Mouse (Mus musculus) liver, embryonic 15.5 days (tissue): Measurements from ENCODE around the gene Cobl. TPM values are rescaled to one million over a fixed set of nuclear protein-coding genes. Genes with fewer than 3 reads are reported as not detected.

Experiments
- ATAC-seq: fragments of 200-750 bp; cut with Nextera tagmentation; 2 replicates; pipeline ENCODE4 v1.8.0; 2017; ENCODE audit warnings: moderate number of reproducible peaks, mild to moderate bottlenecking, moderate library complexity; ENCODE audit not compliant: insufficient read depth
- H3K27ac ChIP-seq: fragments of 300-500 bp; sonication (generic); replicated peaks from 2 replicates; pipeline ENCODE4 v1.5.1; 2015; ENCODE audit warnings: mild to moderate bottlenecking, inconsistent platforms
- H3K27me3 ChIP-seq: fragments of 300-500 bp; sonication (generic); 2 replicates; pipeline ENCODE4 v1.6.1; 2015; ENCODE audit warnings: mild to moderate bottlenecking, inconsistent platforms
- H3K36me3 ChIP-seq: fragments of 300-500 bp; sonication (generic); replicated peaks from 2 replicates; pipeline ENCODE4 v1.6.1; 2015; ENCODE audit warnings: moderate library complexity, mild to moderate bottlenecking, inconsistent platforms
- H3K4me1 ChIP-seq: fragments of 300-500 bp; sonication (generic); replicated peaks from 2 replicates; pipeline ENCODE4 v1.6.1; 2015; ENCODE audit warnings: inconsistent platforms
- H3K4me2 ChIP-seq: fragments of 300-500 bp; sonication (generic); 2 replicates; pipeline ENCODE4 v1.6.1; 2015; ENCODE audit warnings: moderate library complexity, mild to moderate bottlenecking, inconsistent platforms
- H3K4me3 ChIP-seq: fragments of 300-500 bp; sonication (generic); replicated peaks from 2 replicates; pipeline ENCODE4 v1.5.1; 2015; ENCODE audit warnings: mild to moderate bottlenecking, inconsistent platforms
- H3K9ac ChIP-seq: fragments of 300-500 bp; sonication (generic); 2 replicates; pipeline ENCODE4 v1.6.1; 2015; ENCODE audit warnings: moderate library complexity, mild to moderate bottlenecking, inconsistent platforms
- H3K9me3 ChIP-seq: fragments of 300-500 bp; sonication (generic); replicated peaks from 2 replicates; pipeline ENCODE4 v1.6.1; 2016; ENCODE audit warnings: inconsistent platforms
- WGBS: fragments of 180-500 bp; shearing (Covaris S2); methylation state at CpG from one replicate; pipeline ENCODE4 v1.1.7; 2015; ENCODE audit warnings: mixed read lengths; ENCODE audit not compliant: insufficient replicate concordance; 5-methylcytosine and 5-hydroxymethylcytosine counted together
- polyA plus RNA-seq: library from polyadenylated mRNA; unstranded; fragments of >200 nt; fragmentation: Nextera tagmentation; extraction: Ambion mirVana; gene quantifications from 2 replicates; pipeline ENCODE4 v1.2.1, GENCODE M21; 2015

The Cobl gene
- polyA plus RNA-seq, 1 experiment from 2014 or later: 3.2 TPM

DNA sequence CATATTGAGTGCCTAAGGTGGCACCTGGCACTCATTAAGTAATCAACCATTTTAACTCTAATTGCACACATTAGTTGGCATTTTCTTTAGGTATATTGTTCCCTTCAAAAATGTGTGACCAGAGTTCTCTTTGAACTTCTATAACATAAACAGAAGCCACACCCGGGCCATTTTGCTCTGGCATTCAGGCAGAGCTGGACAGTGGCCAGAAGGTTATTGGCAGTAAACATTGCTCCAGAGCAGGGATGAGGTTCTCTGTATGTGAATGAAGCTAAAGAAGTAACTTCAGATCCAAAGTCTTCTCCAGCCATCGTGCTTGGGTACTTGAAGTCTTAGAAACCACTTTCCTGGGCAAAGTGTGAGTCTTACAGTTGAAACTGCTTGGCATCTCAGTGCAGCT is 3.9 kb upstream of the Cobl start:
- no peaks in the 10 kb centered on the region for H3K4me1 ChIP-seq
- no peaks in the 10 kb centered on the region for H3K36me3 ChIP-seq
- H3K4me2 ChIP-seq: no peak overlapping the region
- ATAC-seq: no peak
- H3K27me3 ChIP-seq: peaks cover 23% of the 10 kb centered on the region
- H3K4me3 ChIP-seq: no peak overlapping the region
- 50% methylated on average over 2 of the region's 2 CpGs for WGBS
- no peaks in the 10 kb centered on the region for H3K9me3 ChIP-seq
- no peak overlapping the region for H3K9ac ChIP-seq
- no peak overlapping the region for H3K27ac ChIP-seq

DNA sequence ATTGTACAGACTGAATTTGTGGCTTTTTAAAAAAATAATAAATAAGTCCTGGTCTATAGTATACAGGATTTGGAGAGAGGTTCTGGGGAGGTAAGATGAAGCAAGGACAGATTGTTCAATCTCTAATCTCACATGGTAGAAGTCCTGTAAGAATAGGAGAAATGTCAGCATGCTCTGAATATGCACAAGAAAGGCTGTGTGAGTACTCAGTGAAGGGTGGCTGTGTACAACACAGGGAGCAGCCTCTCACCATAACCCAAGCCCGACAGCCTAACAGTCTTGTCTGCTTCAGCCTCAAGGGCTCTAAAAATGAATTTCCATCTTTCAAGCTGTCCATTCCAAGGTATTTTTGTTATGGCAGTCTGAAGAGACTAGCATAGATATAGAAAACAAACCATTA is 3.1 kb upstream of the Cobl start:
- peaks cover 25% of the 10 kb centered on the region for H3K27me3 ChIP-seq
- no peak for ATAC-seq
- 41% methylated on average over 1 of the region's 1 CpGs for WGBS

DNA sequence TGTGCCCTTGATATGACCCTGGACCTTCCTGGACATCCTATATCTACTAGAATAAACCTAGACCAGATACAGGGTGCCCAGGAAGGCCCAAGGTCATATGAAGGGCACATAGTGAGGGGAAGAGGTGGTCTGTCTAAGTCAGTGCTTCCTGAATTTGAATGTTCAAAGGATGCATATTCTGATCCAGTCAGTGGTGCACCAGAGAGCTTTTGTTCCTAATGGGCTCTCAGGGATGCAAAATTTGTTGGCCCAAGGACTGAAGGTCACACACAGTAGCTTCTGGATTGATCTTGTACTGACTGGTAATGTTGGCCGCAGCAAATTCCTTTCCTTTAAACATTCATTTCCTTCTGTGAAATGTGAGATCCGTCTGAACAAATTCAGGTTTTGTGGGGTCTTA is 2.5 kb upstream of the Cobl start:
- no peak overlapping the region for H3K27ac ChIP-seq
- H3K4me3 ChIP-seq: no peak overlapping the region
- no peak overlapping the region for H3K9ac ChIP-seq
- H3K27me3 ChIP-seq: peaks cover 25% of the 10 kb centered on the region
- H3K4me1 ChIP-seq: no peaks in the 10 kb centered on the region
- no peaks in the 10 kb centered on the region for H3K36me3 ChIP-seq
- 64% methylated on average over 2 of the region's 2 CpGs for WGBS
- no peak for ATAC-seq
- H3K4me2 ChIP-seq: no peak overlapping the region
- H3K9me3 ChIP-seq: no peaks in the 10 kb centered on the region

More for the DNA sequence above, 3.1 kb upstream of the Cobl start:
- no peak overlapping the region for H3K9ac ChIP-seq
- H3K4me1 ChIP-seq: no peaks in the 10 kb centered on the region
- H3K4me2 ChIP-seq: no peak overlapping the region
- no peak overlapping the region for H3K4me3 ChIP-seq
- no peaks in the 10 kb centered on the region for H3K9me3 ChIP-seq
- H3K36me3 ChIP-seq: no peaks in the 10 kb centered on the region
- no peak overlapping the region for H3K27ac ChIP-seq

DNA sequence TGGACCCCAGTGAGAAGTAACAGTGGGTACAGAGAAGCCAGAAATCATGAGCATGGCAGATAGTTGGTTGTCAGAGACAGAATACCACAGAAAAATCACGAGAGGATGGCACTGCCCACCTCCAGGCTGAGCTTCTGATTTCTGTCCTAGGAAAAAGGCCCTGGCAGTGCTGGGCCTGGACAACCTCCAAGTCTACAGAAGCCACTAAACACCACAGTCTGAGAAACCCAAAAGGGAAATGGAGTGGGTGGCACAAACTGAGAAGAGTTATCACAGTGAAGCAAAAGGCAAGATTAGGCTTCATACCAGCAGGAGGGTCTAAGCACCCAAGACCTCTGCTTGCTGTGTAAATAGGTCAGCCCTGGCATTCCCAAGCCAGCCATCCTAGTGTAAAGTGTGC is 1.8 kb upstream of the Cobl start:
- Histone ChIP-seq H3K4me1 (no peaks in the 10 kb centered on the region), H3K9ac (no peak overlapping the region), H3K4me2 (no peak overlapping the region), H3K4me3 (no peak overlapping the region), H3K27me3 (peaks cover 25% of the 10 kb centered on the region), H3K27ac (no peak overlapping the region), H3K9me3 (no peaks in the 10 kb centered on the region), H3K36me3 (no peaks in the 10 kb centered on the region)
- no peak for ATAC-seq
- 28% methylated on average over 1 of the region's 1 CpGs for WGBS

DNA sequence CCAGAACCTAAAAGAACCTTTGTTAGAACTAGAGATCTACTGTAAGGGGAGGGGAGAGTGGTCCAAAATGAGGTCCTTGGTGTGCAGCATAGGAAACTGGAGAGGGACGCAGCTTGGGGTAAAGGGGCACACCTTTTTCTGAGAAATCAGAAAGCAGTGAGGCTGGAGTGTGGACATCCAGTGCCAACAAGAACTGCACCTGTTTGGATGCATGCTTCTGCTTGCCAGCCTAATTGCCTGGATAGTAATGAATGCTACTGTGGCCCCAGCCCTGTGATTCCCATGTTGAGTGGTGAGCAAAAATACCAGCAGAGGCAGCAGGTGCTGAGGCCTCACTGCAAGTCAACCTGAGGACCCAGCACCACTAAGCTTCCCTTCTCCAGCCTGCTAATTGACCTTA is 469 bp upstream of the Cobl start:
- peak overlapping the region; percentile 54 for H3K4me3 ChIP-seq
- H3K27ac ChIP-seq: no peak overlapping the region
- no peak for ATAC-seq
- H3K27me3 ChIP-seq: peaks cover 25% of the 10 kb centered on the region
- no peaks in the 10 kb centered on the region for H3K36me3 ChIP-seq
- H3K4me2 ChIP-seq: peak overlapping the region; percentile 56
- no peaks in the 10 kb centered on the region for H3K4me1 ChIP-seq
- WGBS: 30% methylated on average over 1 of the region's 1 CpGs
- no peak overlapping the region for H3K9ac ChIP-seq
- no peaks in the 10 kb centered on the region for H3K9me3 ChIP-seq

DNA sequence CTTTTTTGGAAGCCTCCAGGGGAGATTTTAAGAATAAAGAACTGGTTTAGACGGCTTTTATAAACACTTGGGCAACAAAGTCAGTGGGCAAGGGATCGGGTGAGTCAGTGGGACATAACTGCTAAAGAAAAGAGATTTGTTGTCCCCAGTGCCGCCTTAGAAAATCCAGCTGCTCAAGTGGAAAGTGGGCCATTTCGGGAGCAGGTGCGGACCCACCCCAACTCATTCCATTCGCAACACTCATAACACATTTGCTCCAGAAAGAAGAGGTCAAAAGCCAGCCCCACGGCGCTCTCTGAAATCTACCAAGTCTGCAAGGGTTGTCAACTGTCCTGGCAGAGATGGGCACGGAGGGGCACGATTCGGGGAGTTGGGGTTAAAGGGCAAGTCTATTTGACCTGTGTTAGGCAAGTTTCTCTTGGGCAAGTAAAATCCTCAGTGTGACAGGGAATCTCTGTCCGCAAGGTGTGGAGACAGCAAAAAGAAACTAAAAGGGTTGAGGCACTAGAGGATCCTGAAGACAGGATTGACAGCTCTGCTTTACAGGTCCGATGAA is 1.1 kb downstream of the Cobl start:
- Histone ChIP-seq H3K4me1 (no peaks in the 10 kb centered on the region), H3K4me2 (peak overlapping the region; percentile 56), H3K27me3 (peaks cover 25% of the 10 kb centered on the region), H3K4me3 (peak overlapping the region; percentile 54), H3K36me3 (no peaks in the 10 kb centered on the region), H3K27ac (no peak overlapping the region), H3K9me3 (no peaks in the 10 kb centered on the region), H3K9ac (no peak overlapping the region)
- WGBS: 49% methylated on average over 13 of the region's 13 CpGs
- ATAC-seq: no peak

DNA sequence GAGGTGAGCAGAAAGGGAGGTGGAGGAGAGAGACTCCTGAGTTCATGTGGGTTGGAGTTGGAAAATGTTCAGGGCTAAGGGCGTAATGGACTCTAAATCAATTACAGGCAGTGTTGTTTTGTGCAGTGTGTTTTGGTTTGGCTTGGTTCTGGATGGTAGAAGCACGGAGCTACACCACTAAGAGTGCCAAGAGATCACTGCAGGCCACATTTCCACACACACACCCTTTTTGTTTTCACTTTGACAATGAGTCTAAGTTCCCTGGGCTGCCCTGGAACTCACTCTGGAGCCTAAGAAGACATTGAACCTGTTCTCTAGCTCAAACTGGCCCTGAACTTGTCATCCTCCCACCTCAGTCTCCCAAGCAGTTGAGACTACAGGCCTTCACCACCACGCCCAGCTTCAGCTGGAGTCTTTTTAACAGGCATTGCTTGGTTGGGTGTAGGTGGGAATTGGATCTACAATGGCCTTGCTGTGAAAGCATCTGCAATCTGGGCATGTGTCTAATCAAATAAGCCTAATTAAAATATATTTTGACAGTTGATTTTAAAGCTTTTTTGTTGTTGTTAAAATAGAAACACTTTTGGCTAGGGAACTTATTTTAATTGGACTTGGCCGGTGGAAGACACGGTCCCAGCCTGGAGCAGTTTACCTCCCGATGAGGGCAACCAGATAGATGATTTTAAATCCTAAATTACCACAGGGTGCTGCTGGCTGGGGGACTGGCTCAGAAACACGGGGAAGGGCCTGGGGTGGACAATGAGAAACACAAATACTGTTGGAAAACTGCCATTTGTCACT is 4.8 kb downstream of the Cobl start:
- WGBS: 49% methylated on average over 7 of the region's 7 CpGs
- H3K27ac ChIP-seq: no peak overlapping the region
- peaks cover 15% of the 10 kb centered on the region for H3K27me3 ChIP-seq
- H3K9ac ChIP-seq: no peak overlapping the region
- no peaks in the 10 kb centered on the region for H3K4me1 ChIP-seq
- H3K36me3 ChIP-seq: no peaks in the 10 kb centered on the region
- H3K4me3 ChIP-seq: no peak overlapping the region
- no peaks in the 10 kb centered on the region for H3K9me3 ChIP-seq
- no peak overlapping the region for H3K4me2 ChIP-seq
- no peak for ATAC-seq

DNA sequence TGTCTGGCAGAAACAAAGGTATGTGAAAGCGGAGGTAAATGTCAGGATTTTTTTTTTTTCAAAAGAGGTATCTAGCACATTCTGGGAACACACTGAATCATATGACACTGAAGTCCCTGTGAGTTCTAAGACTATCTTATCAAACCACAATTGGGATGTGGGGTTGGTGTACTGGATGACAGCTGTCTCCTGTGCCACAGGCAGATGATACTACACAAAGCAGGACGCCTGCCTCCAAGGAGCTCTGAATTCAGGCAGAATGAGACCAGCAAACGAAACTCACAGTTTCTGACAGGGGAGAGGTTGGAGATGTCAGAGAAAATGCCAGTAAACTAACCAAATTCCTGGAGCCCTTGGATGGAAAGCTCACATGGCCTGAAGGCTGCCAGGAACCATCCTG is 5.9 kb downstream of the Cobl start:
- H3K4me3 ChIP-seq: no peak overlapping the region
- ATAC-seq: no peak
- 42% methylated on average over 3 of the region's 3 CpGs for WGBS
- no peaks in the 10 kb centered on the region for H3K9me3 ChIP-seq
- no peak overlapping the region for H3K27ac ChIP-seq
- H3K36me3 ChIP-seq: no peaks in the 10 kb centered on the region
- H3K4me2 ChIP-seq: no peak overlapping the region
- H3K9ac ChIP-seq: no peak overlapping the region
- no peaks in the 10 kb centered on the region for H3K4me1 ChIP-seq
- peaks cover 4% of the 10 kb centered on the region for H3K27me3 ChIP-seq

DNA sequence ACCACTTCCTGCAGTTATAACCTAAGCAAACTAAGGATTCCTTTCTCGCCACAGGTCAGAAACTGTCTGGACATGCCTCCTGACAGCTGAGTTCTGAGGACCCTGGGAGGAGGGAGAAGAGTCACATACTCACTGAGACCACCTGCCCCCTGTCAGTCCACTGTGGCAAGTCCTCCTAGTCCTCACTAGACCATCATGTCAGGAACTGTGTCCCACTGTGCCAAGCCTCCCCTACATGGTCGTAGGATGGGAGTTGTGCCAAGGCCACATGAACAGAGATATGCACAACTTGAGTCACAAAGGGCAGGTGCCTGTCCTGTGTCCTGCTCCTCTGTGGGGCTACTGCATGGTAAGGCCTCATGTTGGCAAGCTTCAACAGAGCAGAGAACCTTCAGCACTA is 6.4 kb downstream of the Cobl start:
- H3K27ac ChIP-seq: no peak overlapping the region
- no peaks in the 10 kb centered on the region for H3K27me3 ChIP-seq
- ATAC-seq: no peak
- no peaks in the 10 kb centered on the region for H3K9me3 ChIP-seq
- no peak overlapping the region for H3K4me3 ChIP-seq
- no peaks in the 10 kb centered on the region for H3K36me3 ChIP-seq
- WGBS: 48% methylated on average over 2 of the region's 2 CpGs
- H3K9ac ChIP-seq: no peak overlapping the region
- H3K4me2 ChIP-seq: no peak overlapping the region
- no peaks in the 10 kb centered on the region for H3K4me1 ChIP-seq

DNA sequence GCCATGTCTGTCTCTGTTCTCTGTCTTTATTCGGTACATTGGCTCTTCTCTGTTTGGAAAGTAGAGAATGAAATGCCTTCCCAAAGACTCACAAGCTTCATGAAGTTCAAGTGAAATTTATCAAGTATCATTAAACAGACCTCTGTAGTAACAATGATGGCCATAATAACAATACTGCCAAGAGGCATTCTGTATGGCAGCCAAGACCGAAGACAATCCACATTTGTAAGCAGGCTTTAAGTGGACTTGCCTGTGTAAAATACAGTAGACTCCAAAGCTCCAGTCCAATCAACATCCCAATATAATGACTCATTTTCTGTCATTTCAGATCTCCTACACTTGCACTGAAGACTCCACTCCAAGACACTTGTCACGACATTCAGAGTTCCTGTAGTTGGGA is 16.7 kb downstream of the Cobl start:
- 57% methylated on average over 3 of the region's 3 CpGs for WGBS

DNA sequence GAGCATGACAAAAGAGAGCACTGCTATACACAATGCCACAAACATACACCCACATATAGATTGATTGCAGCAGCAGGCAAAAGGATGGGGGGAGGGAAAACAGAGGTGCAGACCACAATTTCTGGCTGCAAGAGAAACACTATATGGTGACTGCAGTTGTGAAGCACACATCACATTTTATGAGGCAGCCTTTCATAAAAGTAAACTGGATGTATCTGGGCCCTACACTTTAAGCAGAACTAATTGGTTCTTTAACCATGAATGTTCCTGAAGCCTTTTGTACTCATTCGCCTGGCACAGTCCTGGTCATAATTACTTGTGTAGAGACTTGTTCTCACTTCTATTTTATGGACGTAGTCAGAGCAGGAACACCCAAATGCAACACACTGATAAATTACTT is 19.5 kb downstream of the Cobl start:
- no peaks in the 10 kb centered on the region for H3K9me3 ChIP-seq
- H3K36me3 ChIP-seq: no peaks in the 10 kb centered on the region
- no peak overlapping the region for H3K9ac ChIP-seq
- H3K4me2 ChIP-seq: no peak overlapping the region
- H3K27me3 ChIP-seq: no peaks in the 10 kb centered on the region
- WGBS: 47% methylated on average over 2 of the region's 2 CpGs
- no peaks in the 10 kb centered on the region for H3K4me1 ChIP-seq
- no peak overlapping the region for H3K27ac ChIP-seq
- no peak for ATAC-seq
- H3K4me3 ChIP-seq: no peak overlapping the region

More for the DNA sequence above, 16.7 kb downstream of the Cobl start:
- no peaks in the 10 kb centered on the region for H3K4me1 ChIP-seq
- no peaks in the 10 kb centered on the region for H3K9me3 ChIP-seq
- no peaks in the 10 kb centered on the region for H3K36me3 ChIP-seq
- H3K27me3 ChIP-seq: no peaks in the 10 kb centered on the region
- H3K9ac ChIP-seq: no peak overlapping the region
- no peak for ATAC-seq
- H3K4me3 ChIP-seq: no peak overlapping the region
- no peak overlapping the region for H3K27ac ChIP-seq
- no peak overlapping the region for H3K4me2 ChIP-seq

DNA sequence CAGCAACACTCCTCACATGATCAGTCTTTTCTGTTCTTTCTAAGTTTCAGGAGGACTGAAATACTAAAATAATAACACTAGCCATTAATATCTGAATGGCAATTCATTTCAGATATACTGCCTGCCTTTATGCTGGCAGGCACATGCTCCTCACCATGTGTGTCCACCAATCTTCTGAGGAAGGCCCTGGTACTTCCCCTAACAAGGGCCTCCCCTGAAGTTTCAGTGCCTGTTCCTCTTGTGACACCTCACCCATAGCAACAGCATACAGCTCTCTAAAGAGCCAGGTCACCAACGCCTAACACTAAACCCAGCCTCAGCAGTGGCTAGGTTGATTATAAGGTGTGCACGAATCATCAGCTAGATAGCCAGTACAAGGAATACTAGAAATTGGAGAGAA is 20.5 kb downstream of the Cobl start:
- no peak overlapping the region for H3K4me2 ChIP-seq
- H3K9me3 ChIP-seq: no peaks in the 10 kb centered on the region
- WGBS: 46% methylated on average over 2 of the region's 2 CpGs
- no peak overlapping the region for H3K9ac ChIP-seq
- H3K4me1 ChIP-seq: no peaks in the 10 kb centered on the region
- no peak for ATAC-seq
- H3K36me3 ChIP-seq: no peaks in the 10 kb centered on the region
- H3K27me3 ChIP-seq: no peaks in the 10 kb centered on the region
- H3K4me3 ChIP-seq: no peak overlapping the region
- no peak overlapping the region for H3K27ac ChIP-seq
